Mouse (Mus musculus): ENCODE measurements around the gene Ptges3l.
"Not testable (repeated sequence)": the region's sequence is repeated elsewhere in the genome, so short reads cannot be mapped to it uniquely, and the experiment has no call there.

Gene Ptges3l

DNA sequence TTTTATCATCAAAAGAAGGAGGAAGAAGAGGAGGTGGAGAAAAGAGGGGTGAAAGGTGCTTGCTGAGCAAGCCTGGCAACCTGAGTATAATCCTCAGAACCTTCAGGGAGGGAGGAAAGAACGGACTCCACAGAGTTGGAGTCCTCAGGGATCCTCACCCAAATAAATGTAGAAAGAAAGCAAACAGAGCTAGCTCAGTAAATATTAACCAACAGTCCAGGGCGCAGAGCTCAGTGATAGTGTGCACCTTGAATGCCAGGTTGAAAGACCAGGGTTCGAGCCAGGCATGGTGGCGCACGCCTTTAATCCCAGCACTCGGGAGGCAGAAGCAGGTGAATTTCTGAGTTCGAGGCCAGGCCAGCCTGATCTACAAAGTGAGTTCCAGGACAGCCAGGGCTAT lies 30.5 kb upstream of the Ptges3l start:
- DNase-seq: no peak

DNA sequence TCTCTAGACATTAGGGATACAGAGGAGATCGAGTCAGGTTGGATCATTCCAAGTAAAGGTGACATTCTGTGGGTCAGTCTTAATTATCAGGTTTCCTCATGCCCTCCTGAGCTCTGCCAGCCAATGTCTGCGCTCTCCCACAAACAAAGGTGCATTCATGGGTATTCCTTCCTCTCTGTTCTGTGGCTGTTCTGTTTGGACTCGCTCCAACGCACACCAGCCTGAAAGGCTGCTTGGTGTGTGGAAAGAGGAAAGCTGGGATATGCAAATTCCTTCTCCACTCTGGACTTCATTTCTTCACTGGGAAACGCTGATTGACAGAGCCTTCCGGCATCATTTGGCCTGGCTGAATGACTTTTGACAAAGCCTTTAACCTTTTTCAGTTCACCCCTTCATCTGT lies 29.6 kb upstream of the Ptges3l start:
- peak; percentile 45 to 57 for DNase-seq

DNA sequence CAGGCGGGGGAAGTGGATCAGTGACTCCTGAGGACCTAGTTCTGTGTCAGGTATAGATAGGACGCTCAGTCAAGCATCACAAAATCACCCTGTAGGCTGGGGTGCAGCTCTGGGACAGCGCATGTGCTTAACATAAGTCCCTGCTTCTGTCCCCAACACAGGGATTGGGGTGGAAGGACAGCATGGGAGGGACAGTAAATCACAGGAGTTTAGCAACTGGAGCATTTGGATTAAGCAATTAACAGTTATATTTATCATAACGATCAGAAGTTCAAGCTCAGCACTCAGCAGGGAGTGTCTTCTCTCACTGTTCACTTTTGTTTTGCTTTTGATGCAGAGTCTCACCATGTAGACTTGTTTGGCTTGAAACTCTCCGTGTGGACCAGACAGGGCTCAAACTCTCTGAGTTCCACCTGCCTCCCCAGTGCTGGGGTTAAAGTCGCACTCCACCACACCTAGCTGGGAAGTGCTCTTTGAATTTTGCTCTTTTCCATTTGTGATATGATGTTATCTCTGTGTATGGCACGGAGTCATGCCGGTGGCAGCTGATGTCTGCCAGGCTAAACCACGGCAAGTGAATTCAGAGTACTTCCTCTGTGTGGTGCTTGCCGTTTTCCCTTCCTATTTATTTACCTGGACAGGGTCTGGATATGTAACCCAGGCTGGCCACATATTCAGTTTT lies 27.1 kb upstream of the Ptges3l start:
- no peak for DNase-seq

DNA sequence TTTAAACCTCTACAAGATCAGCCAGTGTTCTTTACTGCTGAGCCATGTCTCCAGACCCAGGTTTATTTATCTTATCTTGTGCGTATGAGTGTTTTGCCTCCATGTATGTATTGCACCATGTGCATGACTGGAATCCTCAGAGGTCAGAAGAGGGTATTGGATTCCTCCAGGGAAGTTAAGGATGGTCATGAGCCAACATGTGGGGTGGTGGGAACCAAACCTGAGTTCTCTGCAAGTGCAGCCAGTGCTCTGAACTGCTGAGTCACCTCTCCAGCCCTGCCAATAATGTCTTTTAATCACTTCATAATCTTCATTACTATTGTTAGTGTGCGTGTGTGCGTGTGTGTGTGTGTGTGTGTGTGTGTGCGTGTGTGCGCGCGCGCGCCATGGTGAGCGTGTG lies 26.4 kb upstream of the Ptges3l start:
- DNase-seq: no peak

DNA sequence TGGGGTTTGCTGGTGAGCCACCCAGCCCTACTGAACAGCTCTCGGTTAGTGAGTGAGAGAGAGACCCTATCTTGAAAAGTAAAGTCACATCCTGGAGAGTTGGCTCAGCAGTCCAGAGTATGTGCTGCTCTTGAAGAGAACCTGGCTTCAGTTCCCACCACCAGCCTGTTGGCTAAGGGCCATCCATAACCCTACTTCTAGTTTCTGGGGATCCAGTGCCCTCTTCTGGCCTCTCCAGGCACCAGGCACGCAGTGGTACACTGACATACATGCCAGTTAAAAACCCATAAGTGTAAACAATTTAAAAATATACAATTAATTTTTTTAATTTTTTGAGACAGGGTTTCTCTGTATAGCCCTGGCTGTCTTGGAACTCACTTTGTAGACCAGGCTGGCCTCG lies 25.3 kb upstream of the Ptges3l start:
- no peak for DNase-seq

DNA sequence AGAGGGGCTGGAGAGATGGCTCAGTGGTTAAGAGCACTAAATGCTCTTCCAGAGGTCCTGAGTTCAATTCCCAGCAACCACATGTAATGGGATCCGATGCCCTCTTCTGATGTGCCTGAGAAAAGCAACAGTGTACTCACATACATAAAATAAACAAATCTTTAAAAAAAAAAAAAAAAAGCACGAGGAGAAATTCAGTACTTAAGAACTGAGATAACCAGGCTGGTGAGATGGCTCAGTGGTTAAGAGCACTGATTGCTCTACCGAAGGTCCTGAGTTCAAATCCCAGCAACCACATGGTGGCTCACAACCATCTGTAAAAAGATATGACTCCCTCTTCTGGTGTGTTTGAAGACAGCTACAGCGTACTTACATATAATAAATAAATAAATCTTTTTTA lies 24.5 kb upstream of the Ptges3l start:
- DNase-seq: not testable (repeated sequence)

DNA sequence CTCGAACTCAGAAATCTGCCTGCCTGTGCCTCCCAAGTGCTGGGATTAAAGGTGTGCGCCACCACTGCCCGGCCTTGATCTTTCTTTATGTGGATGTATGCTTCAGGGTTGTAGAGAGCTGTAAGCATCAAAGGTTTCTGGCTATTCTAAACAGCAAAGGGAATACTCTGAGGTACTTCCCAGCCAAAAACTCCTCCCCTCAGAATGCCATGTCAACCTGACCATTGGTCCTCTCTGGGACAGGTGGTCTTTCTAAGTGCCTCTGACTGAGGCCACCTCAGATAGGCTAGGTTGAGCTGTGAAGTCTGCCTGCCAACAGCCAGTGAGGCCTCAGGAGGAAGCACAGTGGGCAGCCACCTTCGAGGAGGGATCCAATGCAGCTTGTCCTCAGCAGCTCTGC lies 23.8 kb upstream of the Ptges3l start:
- DNase-seq: no peak

DNA sequence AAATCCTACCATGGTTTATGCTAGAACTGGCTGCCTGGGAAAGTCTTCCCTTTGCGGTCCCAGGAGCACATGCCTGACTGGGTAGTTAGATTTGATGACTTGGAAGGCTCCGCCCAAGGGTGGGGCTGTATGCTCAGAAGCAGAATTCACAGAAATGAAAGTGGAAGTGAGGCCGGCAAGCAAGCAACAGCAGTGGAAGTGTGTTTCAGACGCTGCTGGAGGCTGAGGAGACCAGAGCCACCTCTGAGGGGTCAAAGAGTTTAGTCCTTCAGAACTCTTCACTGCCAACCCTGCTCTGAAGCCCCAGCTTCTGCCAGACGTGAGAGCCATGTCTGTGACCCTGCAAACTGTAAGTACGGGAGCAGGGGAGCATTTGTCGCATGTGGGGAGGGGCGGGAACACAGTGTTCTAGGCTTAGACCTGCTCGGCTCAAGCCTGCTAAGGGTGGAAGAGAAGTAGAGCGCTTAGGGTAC lies 23.2 kb upstream of the Ptges3l start, which contains the start of gene Ifi35:
Ifi35 (plus strand) TSS at position 134 of the 473 bp plus-strand sequence.
- peak; percentile 76 to 85 for DNase-seq

DNA sequence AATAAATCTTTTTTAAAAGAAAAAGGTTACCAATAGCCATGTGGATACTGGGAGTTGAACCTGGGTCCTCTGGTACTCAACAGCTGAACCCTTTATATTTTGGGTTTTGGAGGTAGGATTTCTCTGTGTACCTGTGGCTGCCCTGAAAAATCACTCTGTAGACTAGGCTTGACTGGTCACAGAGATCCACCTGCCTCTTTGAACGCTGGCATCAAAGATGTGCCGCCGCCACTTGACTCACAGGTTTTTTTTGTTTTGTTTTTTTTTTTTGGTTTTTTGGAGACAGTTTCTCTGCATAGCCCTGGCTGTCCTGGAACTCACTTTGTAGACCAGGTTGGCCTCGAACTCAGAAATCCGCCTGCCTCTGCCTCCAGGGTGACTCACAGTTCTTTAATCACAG lies 22.7 kb upstream of the Ptges3l start:
- no peak for DNase-seq

DNA sequence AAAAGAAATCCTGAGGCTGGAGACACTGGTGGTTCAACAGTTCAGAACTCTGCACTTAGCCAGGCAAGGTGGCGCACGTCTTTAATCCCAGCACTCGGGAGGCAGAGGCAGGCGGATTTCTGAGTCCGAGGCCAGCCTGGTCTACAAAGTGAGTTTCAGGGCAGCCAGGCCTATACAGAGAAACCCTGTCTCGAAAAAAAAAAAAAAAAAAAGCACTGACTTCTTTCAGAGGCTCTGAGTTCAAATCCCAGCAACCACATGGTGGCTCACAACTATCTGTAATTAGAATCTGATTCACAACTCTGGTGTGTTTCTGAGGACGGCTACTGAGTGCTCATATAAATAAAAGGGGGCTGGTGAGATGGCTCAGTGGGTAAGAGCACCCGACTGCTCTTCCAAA lies 21.7 kb upstream of the Ptges3l start:
- DNase-seq: not testable (repeated sequence)

DNA sequence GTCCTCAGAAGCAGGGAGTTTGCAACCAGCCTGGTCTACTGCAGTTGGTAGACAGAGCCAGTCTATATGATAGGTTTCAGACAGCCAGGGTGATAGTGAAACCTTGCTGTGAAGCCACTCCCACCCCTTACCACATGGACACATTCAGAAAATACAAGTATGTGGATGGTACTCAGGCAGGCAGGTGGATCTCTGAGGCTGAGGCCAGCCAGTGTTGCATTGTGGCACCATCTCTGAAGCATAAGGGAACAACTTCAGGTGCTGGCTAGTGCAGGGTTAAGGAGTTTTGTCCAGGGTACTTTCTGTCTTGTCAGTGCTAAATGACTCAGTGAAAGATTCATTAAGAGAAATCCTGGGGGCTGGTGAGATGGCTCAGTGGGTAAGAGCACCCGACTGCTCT lies 21.2 kb upstream of the Ptges3l start:
- DNase-seq: no peak

DNA sequence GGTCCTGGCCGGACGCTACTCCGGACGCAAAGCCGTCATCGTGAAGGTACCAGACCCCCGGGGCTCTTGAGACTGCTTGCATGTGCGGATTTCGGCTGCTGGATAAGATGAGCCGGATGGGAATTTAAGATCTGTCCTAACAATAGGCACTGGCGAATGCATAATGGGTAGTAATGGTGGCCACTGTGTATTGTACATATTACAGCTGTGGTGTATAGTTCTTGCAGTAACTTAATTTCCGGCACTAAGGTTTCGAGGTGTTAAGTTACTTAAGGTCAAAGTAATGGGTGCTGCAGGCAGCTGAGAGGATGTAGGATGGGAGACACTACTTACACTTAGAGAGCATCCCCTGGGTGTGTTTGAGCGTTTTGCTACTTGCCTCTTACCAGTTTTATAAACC lies 17.6 kb upstream of the Ptges3l start:
- no peak for DNase-seq

DNA sequence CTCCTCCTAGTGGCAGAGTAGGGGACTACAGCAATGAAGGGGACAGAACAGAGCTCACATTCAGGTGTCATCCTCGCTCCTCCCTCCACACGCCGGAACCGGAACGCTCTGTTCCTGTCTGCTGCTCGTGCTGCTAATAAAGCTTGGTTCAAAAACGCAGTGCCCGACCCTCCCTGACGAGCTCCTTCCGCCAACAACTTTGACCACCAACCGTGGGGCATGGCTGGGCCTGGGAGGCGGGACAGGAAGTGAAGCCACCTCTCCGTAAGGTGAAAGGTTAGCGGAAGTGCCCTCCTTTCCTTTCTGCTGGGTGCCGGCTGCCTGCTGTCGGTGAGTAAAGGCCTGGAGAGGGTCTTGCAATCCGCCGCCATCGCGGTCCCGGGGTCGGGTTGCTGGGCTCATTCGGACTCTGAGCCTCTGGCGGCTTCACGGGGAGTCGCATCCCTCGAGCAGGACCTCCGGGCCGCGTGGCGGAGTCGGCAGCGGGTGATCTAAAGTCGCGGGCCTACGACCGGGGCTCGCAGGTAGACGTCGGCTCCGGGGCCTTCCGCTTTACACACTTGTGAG lies 17.1 kb upstream of the Ptges3l start, which contains the start of gene Rpl27:
Rpl27 (plus strand) TSS at position 172 of the 567 bp plus-strand sequence.
- DNase-seq: peak; percentile 95 to 97

DNA sequence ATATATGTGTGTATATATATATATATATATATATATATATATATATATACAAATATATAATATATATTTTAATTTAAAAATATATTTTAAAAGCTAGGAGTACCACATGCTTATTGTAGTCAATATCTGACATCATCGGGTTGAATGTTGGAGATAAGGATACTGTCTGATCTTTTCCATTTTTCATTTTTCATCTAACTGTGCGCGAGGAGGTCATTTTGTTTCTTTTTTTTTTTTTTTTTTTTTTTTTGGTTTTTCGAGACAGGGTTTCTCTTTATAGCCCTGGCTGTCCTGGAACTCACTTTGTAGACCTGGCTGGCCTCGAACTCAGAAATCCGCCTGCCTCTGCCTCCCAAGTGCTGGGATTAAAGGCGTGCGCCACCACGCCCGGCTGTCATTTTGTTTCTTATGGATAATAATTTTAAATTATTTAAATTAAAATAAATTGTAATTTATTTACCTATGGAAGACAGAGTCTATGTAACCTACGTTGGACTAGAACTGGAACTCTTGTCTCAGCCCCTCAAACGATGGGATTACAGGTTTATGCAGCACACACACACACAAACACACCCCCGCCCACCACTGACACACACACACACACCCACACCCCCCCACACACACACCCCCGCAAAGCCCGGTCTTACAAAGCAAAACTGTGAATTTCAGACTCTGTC lies 16.5 kb upstream of the Ptges3l start:
- DNase-seq: not testable (repeated sequence)

DNA sequence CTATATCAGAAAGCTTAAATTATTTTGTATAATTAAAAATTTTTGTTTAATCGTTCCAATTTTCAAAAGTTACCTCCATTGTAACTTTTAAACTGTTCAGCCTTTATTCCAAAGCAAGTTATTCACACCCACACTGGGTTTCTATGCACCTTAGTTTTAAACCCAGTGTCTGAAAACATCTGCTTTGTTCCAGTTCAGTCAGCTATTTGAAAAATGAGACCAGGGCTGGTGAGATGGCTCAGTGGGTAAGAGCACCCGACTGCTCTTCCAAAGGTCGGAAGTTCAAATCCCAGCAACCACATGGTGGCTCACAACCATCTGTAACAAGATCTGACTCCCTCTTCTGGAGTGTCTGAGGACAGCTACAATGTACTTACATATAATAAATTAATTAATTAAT lies 12.9 kb upstream of the Ptges3l start:
- not testable (repeated sequence) for DNase-seq

DNA sequence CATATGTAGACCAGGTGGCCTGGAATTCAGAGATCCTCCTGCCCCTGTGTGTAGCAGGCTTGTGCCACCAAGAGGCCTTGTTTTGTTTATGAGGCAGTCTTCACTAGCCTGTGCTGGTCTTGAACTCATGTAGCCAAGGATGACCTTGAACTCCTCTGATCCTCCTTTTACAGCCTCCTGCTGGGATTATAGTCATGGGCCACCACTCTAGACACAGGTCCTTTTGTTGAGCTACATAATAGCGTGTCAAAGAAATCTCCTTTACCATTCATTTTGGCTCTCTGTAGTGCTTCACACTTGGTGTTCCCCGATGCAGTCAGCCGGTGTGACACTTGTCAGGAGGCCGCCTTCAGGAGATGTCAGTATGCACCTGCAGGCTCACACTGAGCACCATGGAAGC lies 11.8 kb upstream of the Ptges3l start:
- no peak for DNase-seq

DNA sequence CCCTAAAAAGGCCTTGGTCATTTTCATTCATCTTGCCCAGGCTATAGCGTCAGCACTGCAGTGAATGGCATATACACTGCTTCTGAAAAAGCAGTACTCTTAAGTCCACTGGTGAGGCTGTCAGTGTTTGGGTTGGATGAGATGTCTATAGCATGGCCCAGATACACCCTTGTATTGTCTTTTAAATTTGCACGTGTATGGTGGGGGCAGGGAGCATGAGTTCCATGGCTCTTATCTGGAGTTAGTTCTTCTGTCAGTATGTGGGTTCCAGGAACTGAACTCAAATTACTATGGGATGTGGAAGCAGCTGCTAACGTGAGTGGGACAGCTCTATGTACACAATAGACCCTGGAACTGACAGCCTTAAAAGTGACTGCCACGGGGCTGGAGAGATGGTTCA lies 10.7 kb upstream of the Ptges3l start:
- no peak for DNase-seq

DNA sequence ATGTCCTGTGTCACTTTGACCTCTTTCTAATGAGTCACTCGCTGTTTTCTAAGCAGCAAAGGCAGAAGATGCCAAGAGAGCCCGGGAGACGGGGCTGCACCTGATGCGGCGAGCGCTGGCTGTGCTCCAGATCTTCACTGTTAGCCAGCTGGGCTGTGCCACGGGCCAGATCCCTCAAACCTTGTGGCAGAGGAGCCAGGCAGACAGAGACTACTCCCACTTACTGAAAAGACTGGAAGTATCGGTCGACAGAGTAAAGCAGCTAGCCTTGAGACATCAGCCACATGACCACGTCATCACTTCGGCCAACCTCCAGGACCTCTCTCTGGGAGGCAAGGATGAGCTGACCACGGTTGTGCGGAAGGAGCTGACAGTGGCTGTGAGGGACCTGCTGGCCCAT lies 8.3 kb upstream of the Ptges3l start:
- DNase-seq: no peak

DNA sequence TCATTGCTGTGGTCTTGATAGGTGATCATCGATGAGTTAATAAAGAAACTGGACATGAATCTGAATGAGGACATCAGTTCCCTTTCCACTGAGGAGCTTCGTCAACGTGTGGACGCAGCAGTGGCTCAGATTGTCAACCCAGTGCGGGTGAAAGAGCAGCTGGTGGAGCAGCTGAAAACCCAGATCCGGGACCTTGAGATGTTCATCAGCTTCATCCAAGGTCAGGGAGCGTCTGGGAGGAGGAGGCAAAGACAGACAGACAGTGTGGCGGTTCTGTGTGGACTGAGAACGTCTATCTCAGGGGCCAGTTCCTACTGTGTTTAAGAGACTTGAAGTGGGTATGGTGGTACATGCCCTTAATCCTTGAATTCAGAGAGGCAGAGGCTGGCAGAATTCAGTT lies 6.2 kb upstream of the Ptges3l start:
- no peak for DNase-seq

DNA sequence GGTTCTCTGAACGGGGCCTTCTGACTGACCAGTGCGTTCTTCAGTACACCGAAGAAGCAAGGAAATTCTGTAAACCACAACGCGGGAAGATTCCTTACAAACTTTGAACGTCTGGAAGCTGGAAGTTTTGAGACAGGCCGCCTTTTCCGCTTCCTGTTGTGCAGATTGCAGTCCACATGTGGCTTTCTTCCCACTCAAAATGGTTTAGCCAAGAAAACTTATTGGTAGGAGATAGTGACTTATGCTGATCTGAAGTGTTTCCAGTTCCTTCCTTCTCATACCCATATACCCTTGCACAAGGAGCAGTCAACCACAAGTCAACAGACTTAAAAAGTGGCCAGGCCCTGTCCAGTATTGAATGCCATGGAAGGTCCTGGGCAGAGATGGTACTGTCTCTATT lies 1.0 kb upstream of the Ptges3l start:
- no peak for DNase-seq

DNA sequence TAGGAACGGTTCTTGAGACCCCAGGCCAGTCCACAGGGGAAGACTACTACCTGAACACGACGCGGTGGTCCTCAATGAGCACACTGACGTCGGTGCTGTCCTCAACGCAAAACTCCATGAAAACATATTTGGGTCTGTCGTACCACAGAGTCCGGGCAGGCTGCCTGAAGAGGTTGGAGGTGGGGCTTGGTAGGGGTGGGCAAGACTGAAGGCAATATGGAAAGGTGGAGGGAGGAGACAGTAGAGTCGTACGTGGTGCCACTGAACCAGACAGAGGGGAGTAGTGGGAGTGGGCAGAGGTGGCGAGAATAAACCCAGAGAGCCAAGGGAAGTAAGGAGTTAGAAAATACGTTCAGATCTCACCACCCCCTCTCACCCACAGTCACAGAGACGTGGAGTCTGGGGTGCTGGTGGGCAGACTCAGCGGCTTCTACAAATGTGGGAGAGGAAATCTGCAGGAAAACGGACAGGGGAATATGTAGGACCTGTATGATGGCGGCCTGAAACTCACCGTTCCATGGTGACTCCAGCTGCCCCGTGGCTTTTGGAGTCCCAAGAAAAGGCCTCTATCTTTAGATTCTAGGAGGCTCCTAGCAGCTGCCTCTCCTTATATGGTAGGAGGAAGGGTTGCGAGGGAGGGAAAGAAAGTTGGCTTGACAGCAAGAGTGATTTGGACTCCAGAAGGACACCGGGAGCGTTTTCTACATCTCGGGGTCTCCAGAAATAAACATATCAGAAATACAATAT lies 855 bp downstream of the Ptges3l start, which contains the start of gene Gm27029:
Gm27029 (minus strand) TSS at position 692 of the 747 bp plus-strand sequence.
- DNase-seq: peak; percentile 34 to 60

DNA sequence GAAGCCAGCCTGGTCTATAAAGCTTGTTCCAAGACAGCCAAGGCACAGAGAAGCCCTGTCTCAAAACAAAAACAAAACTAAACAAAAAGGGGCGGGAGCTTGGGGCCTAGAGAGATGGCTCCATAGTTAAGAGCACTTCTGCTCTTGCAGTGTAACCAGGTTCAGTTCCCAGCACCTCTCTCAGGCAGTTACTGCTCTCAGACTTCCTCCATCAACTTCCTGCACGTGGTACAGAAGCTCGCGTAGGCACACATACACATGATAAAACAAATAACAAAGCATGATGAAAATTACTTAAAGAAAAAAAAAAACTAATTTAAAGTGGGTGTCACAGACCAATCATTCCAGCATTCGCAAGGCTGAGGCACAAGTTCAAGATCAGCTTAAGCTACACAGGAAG lies 5.0 kb downstream of the Ptges3l start:
- no peak for DNase-seq

DNA sequence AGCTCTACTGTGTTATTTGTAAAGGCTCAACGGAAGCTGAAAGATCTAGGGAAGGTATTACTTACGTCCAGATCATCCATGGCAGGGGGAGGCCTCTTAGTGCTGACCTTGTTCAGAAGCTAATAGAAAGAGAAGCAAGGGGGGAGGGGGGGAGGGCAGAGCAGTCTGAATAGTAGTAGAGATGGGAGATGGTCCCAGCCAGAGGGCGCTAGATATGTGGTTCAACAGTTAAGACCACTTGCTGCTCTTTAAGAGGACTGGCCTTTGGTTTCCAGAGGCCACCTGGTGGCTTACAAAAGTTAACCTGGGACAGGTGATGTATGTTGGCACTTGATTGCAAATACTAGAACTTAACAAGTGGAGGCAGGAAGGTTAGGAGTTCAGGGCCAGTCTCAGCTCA lies 5.5 kb downstream of the Ptges3l start:
- DNase-seq: peak; percentile 37 to 60

Data from kidney, postnatal 4 days (tissue).